Mouse (Mus musculus): Measurements from ENCODE around the gene Myo16. TPM values are rescaled to one million over a fixed set of nuclear protein-coding genes. Genes with fewer than 3 reads are reported as not detected.

The Myo16 gene
- polyA plus RNA-seq, 2 experiments from 2014 or later = not detected

Other genes with a start within 250 kb of the Myo16 start
- 1 to 10 TPM; 3.3 to 5.0 TPM for gene Lig4, start 176.2 kb upstream of the Myo16 start, polyA plus RNA-seq (2017; shearing (Covaris generic))
- gene Abhd13, start 176.2 kb upstream of the Myo16 start, polyA plus RNA-seq (2017; shearing (Covaris generic)) = 1 to 10 TPM; 2.8 to 4.3 TPM
- 1 to 10 TPM; 5.9 to 8.9 TPM for gene Tnfsf13b, start 147.4 kb upstream of the Myo16 start, polyA plus RNA-seq (2017; shearing (Covaris generic))